Mouse (Mus musculus) embryonic stem cell, embryonic (primary cell): ENCODE data around the gene Olfr1347.
"Not testable (repeated sequence)": the region's sequence is repeated elsewhere in the genome, so short reads cannot be mapped to it uniquely, and the experiment has no call there.

Source experiments
- CTCF ChIA-PET, 4 experiments: fragments of 300-600 bp in 2 of 4; fragments of 350-600 bp in 2 of 4; sonication (Branson Sonifier 250); formaldehyde crosslinking; loops; one replicate each; lab custom pipeline; 2022; ENCODE audit warnings: inconsistent platforms in 2 of 4; lab: Charles Lee
- POLR2A ChIA-PET, 4 experiments: fragments of 300-600 bp in 2 of 4; fragments of 350-600 bp in 2 of 4; sonication (Branson Sonifier 250); formaldehyde crosslinking; loops; one replicate each; lab custom pipeline; 2022; ENCODE audit warnings: antibody characterized with exemption in 4 of 4, inconsistent platforms in 1 of 4; lab: Charles Lee

Gene Olfr1347

GRCm38 (mm10) chr7:6499655-6500054 is at the start of gene Olfr1347:
Gene Olfr1347, minus strand, starts transcription at chr7:6499755.
- POLR2A ChIA-PET: no interaction called here
- CTCF ChIA-PET: no interaction called here

- ChIA-PET POLR2A (interaction anchor here in 2 of 4 experiments (0.6 kb wide), 3 partner anchors 31 to 183 kb away, joined by 4 to 11 read pairs (median 5); partner anchors contain the start of gene Gm3854 (in 1 of the 2)), CTCF (interaction anchor here (0.5 to 1.9 kb wide), 38 partner anchors 8 to 1584 kb away, joined by 3 to 12 read pairs (median 4); partner anchors contain the start of genes Zfp78 (in 2 of the 4), Gm3854 (in 1 of the 4), Olfr1348 (in 1 of the 4) and Smim17 (in 1 of the 4))
Measured at GRCm38 (mm10) chr7:6526141-6526540, 26.6 kb upstream of the Olfr1347 start.

- ChIA-PET CTCF (interaction anchor here (0.6 to 1.9 kb wide), 21 partner anchors 10 to 663 kb away, joined by 3 to 12 read pairs (median 4); partner anchors contain the start of gene Zfp78 (in 1 of the 4)), POLR2A (no interaction called here)
Measured at GRCm38 (mm10) chr7:6525001-6525400, 25.4 kb upstream of the Olfr1347 start.

GRCm38 (mm10) chr7:6522850-6523249 is 23.3 kb upstream of the Olfr1347 start, which contains the start of gene Olfr1349:
Gene Olfr1349, minus strand, starts transcription at chr7:6522950.
- POLR2A ChIA-PET: no interaction called here
- CTCF ChIA-PET: interaction anchor here in 1 of 4 experiments (1.4 kb wide), 1 partner anchor 666 kb away, joined by 4 read pairs; no protein-coding TSS in a partner anchor

GRCm38 (mm10) chr7:6521666-6522065 is 22.1 kb upstream of the Olfr1347 start:
- POLR2A ChIA-PET: no interaction called here
- CTCF ChIA-PET: interaction anchor here in 1 of 4 experiments (1.4 kb wide), 1 partner anchor 667 kb away, joined by 4 read pairs; no protein-coding TSS in a partner anchor

- ChIA-PET POLR2A (no interaction called here), CTCF (interaction anchor here in 1 of 4 experiments (0.7 to 1.2 kb wide), 2 partner anchors 17 to 19 kb away, joined by 3 to 5 read pairs; no protein-coding TSS in a partner anchor)
Measured at GRCm38 (mm10) chr7:6508648-6509047, 9.1 kb upstream of the Olfr1347 start, which contains the start of gene Olfr1348. Gene Olfr1348, minus strand, starts transcription at chr7:6508748.

GRCm38 (mm10) chr7:6486841-6487240 is 12.7 kb downstream of the Olfr1347 start, which contains the start of gene Olfr5:
Gene Olfr5, minus strand, starts transcription at chr7:6486941.
- ChIA-PET CTCF (interaction anchor here in 1 of 4 experiments (0.6 kb wide), 1 partner anchor 51 kb away, joined by 3 read pairs; no protein-coding TSS in a partner anchor), POLR2A (no interaction called here)

- POLR2A ChIA-PET: not testable (repeated sequence)
- CTCF ChIA-PET: interaction anchor here in 1 of 4 experiments (0.6 kb wide), 1 partner anchor 9 kb away, joined by 3 read pairs; no protein-coding TSS in a partner anchor
Measured at GRCm38 (mm10) chr7:6477633-6478032, 21.9 kb downstream of the Olfr1347 start.

GRCm38 (mm10) chr7:6466951-6467350 is 32.6 kb downstream of the Olfr1347 start, which contains the start of gene Olfr1346:
Gene Olfr1346, plus strand, starts transcription at chr7:6467101.
- ChIA-PET CTCF (no interaction called here), POLR2A (no interaction called here)

- CTCF ChIA-PET: interaction anchor here in 1 of 4 experiments (1.0 kb wide), 1 partner anchor 22 kb away, joined by 4 read pairs; no protein-coding TSS in a partner anchor
- POLR2A ChIA-PET: no interaction called here
Measured at GRCm38 (mm10) chr7:6456399-6456798, 43.2 kb downstream of the Olfr1347 start.

- POLR2A ChIA-PET: no interaction called here
Measured at GRCm38 (mm10) chr7:6455868-6456267, 43.7 kb downstream of the Olfr1347 start, which contains the start of gene Olfr1336. Gene Olfr1336, plus strand, starts transcription at chr7:6456168.

GRCm38 (mm10) chr7:6447771-6448170 is 51.8 kb downstream of the Olfr1347 start:
- CTCF ChIA-PET: interaction anchor here in 1 of 4 experiments (1.3 kb wide), 1 partner anchor 78 kb away, joined by 3 read pairs; no protein-coding TSS in a partner anchor

More at GRCm38 (mm10) chr7:6455868-6456267, 43.7 kb downstream of the Olfr1347 start, which contains the start of gene Olfr1336:
- CTCF ChIA-PET: interaction anchor here in 1 of 4 experiments (1.0 kb wide), 1 partner anchor 21 kb away, joined by 4 read pairs; no protein-coding TSS in a partner anchor

GRCm38 (mm10) chr7:6441173-6441572 is 58.4 kb downstream of the Olfr1347 start:
- CTCF ChIA-PET: no interaction called here
- POLR2A ChIA-PET: no interaction called here

More at GRCm38 (mm10) chr7:6447771-6448170, 51.8 kb downstream of the Olfr1347 start:
- POLR2A ChIA-PET: no interaction called here

- CTCF ChIA-PET: interaction anchor here in 1 of 4 experiments (1.4 kb wide), 1 partner anchor 8 kb away, joined by 3 read pairs; no protein-coding TSS in a partner anchor
- POLR2A ChIA-PET: no interaction called here
Measured at GRCm38 (mm10) chr7:6438388-6438787, 61.2 kb downstream of the Olfr1347 start, which contains the start of gene Olfr1344. Gene Olfr1344, plus strand, starts transcription at chr7:6438688.
